Mouse (Mus musculus): ENCODE measurements around the gene Rufy2. TPM values are rescaled to one million over a fixed set of nuclear protein-coding genes. Genes with fewer than 3 reads are reported as not detected.

The Rufy2 gene
- polyA plus RNA-seq, 1 experiment, result 22.4 TPM

DNA sequence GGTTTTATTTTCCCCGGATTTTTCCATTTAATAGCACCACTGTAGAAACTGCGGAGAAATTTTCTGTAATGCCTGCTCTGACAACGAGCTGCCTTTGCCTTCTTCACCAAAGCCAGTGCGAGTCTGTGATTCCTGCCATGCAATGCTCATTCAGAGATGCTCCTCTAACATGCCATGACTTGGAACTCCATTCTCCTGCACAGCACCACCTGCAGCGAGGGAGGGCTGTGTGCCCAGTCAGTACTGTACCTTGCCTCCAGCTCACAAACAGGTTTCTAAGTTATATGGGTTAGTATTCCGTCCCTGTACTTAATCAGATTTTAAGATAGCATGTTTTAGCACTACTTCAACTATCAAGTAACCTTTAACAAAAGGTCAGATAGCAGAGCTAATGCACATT lies 31.5 kb downstream of the Rufy2 start:
- peak overlapping the region; percentile 74 for H3K27ac ChIP-seq (ENCODE audit: insufficient read depth, low read length)
- peaks cover 5% of the 10 kb centered on the region; the same call in 1 of the 2 replicates for H3K4me1 ChIP-seq (ENCODE audit: control insufficient read depth, insufficient read depth, low read length)
- TF ChIP-seq POLR2A (IDR thresholded peaks at IDR 0.05; ENCODE audit: low read depth, low read length), result no peak
- no peak for TF ChIP-seq CTCF (IDR thresholded peaks at IDR 0.05; ENCODE audit: borderline replicate concordance, insufficient read depth, low read length)
- no peak overlapping the region for H3K4me3 ChIP-seq (ENCODE audit: insufficient read depth, low read length)

DNA sequence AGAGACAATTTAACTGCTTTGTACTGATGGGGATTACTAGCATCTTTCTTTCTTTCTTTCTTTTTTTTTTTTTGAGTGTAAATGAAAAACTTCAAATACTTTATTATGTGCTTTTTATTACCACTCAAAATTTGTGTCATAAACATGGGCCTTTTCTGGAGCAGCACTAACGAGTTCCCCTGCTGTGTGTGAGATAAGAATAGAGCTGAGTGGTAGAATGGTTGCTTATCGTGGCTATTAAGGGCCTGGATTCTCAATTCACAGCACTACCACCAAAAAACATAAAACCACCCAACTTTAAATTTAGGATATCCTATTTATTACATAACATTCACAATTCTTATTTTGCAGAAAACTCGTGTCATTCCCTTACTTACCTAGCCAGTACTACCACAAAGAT lies 33.5 kb downstream of the Rufy2 start:
- no peak overlapping the region for H3K27ac ChIP-seq (ENCODE audit: insufficient read depth, low read length)
- H3K4me1 ChIP-seq (ENCODE audit: control insufficient read depth, insufficient read depth, low read length), result peaks cover 5% of the 10 kb centered on the region; the same call in 1 of the 2 replicates
- H3K4me3 ChIP-seq (ENCODE audit: insufficient read depth, low read length), result no peak overlapping the region
- no peak for TF ChIP-seq POLR2A (IDR thresholded peaks at IDR 0.05; ENCODE audit: low read depth, low read length)
- TF ChIP-seq CTCF (IDR thresholded peaks at IDR 0.05; ENCODE audit: borderline replicate concordance, insufficient read depth, low read length), result no peak

DNA sequence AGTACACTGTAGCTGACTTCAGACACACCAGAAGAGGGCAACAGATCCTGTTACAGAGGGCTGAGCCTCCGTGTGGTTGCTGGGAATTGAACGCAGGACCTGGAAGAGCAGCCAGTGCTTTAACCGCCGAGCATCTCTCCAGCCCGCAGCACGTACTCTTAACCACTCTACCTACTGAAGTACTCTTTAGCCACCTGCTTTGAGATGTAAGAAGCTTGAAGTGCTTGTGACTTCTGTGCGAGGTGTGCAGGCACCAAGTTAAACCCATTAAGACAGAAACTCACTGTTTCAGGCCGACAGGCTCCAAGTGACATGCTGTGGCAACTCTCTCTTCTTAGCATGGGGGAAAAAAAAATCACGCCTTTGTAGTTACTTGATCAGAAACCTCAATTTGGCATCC lies 34.1 kb downstream of the Rufy2 start:
- TF ChIP-seq CTCF (IDR thresholded peaks at IDR 0.05; ENCODE audit: borderline replicate concordance, insufficient read depth, low read length) (no peak), POLR2A (IDR thresholded peaks at IDR 0.05; ENCODE audit: low read depth, low read length) (no peak)
- Histone ChIP-seq H3K4me1 (ENCODE audit: control insufficient read depth, insufficient read depth, low read length) (peaks cover 5% of the 10 kb centered on the region; the same call in 1 of the 2 replicates), H3K27ac (ENCODE audit: insufficient read depth, low read length) (no peak overlapping the region), H3K4me3 (ENCODE audit: insufficient read depth, low read length) (no peak overlapping the region)

DNA sequence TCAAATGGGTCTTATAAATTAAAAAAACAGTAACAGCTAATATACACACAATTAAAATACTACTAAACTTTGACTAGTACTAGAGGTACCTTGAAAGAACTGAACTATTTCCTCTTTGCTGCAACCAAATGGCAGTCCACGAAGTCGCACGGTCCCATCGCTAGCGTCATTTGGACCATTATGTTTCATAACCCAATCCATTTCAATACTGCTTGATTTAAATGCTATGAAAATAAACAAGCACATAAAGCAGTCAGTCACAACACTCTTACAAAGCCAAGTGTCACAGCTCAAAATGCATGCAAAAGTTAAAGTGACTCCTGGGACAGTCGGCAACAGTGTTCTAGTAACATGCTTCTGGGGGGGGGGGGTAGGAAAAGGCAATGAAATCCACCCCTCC lies 39.3 kb downstream of the Rufy2 start:
- H3K27ac ChIP-seq (ENCODE audit: insufficient read depth, low read length), result no peak overlapping the region
- no peak for TF ChIP-seq CTCF (IDR thresholded peaks at IDR 0.05; ENCODE audit: borderline replicate concordance, insufficient read depth, low read length)
- TF ChIP-seq POLR2A (IDR thresholded peaks at IDR 0.05; ENCODE audit: low read depth, low read length), result no peak
- H3K4me1 ChIP-seq (ENCODE audit: control insufficient read depth, insufficient read depth, low read length), result no peaks in the 10 kb centered on the region
- no peak overlapping the region for H3K4me3 ChIP-seq (ENCODE audit: insufficient read depth, low read length)

DNA sequence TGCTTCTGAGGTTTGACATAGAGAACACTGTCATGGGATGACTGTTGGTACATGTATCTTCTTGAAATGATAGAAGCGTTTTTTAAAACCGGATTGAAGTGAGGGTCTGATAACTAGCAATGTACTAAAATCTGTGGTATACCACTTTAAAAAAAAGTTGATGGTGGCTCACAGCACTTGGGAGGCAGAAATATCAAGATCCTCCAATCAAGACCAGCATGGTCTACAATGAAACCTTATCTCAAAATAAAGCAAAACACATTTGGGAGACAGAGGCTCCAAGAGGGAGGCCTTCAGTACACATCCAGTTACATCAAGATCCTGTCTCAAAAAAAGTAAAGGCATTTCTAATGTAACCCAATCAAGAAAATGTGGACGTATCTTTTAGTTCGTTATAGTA lies 41.7 kb downstream of the Rufy2 start:
- H3K27ac ChIP-seq (ENCODE audit: insufficient read depth, low read length), result no peak overlapping the region
- no peaks in the 10 kb centered on the region for H3K4me1 ChIP-seq (ENCODE audit: control insufficient read depth, insufficient read depth, low read length)
- H3K4me3 ChIP-seq (ENCODE audit: insufficient read depth, low read length), result peak overlapping the region; percentile 94
- TF ChIP-seq POLR2A (IDR thresholded peaks at IDR 0.05; ENCODE audit: low read depth, low read length) (peak; percentile 30; the same call in 1 of the 2 replicates), CTCF (IDR thresholded peaks at IDR 0.05; ENCODE audit: borderline replicate concordance, insufficient read depth, low read length) (no peak)

DNA sequence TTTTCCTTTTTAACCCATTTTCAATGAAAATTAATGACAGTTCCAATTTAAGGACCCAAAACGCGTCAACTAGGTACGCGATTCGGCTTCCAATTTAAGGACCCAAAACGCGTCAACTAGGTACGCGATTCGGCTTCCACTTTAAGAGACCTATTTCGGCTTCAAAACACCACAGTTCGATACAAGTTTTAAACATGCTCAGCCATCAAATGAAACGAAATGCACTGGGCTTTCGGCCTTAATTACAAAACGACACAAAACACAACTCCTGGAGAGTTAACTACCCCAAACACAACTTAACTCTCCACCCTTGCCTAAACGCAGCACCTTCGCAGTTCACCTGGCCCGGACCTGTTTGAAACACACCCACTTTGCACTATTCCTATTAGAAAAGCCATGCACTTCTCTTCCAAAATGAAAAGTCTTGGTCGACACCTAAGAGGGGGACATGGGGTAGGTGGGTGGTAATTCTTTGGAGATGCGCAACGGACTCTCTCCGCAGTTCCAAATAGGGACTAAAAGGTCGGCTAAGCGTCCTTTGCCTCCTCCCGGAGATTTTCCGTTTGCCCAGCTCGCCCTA lies 42.6 kb downstream of the Rufy2 start:
- Histone ChIP-seq H3K4me1 (ENCODE audit: control insufficient read depth, insufficient read depth, low read length) (no peaks in the 10 kb centered on the region), H3K27ac (ENCODE audit: insufficient read depth, low read length) (peak overlapping the region; percentile 98), H3K4me3 (ENCODE audit: insufficient read depth, low read length) (peak overlapping the region; percentile 94)
- TF ChIP-seq POLR2A (IDR thresholded peaks at IDR 0.05; ENCODE audit: low read depth, low read length), result 0 out of 2 replicates have a peak, but pooled peaks have one; percentile 8
- TF ChIP-seq CTCF (IDR thresholded peaks at IDR 0.05; ENCODE audit: borderline replicate concordance, insufficient read depth, low read length), result no peak

DNA sequence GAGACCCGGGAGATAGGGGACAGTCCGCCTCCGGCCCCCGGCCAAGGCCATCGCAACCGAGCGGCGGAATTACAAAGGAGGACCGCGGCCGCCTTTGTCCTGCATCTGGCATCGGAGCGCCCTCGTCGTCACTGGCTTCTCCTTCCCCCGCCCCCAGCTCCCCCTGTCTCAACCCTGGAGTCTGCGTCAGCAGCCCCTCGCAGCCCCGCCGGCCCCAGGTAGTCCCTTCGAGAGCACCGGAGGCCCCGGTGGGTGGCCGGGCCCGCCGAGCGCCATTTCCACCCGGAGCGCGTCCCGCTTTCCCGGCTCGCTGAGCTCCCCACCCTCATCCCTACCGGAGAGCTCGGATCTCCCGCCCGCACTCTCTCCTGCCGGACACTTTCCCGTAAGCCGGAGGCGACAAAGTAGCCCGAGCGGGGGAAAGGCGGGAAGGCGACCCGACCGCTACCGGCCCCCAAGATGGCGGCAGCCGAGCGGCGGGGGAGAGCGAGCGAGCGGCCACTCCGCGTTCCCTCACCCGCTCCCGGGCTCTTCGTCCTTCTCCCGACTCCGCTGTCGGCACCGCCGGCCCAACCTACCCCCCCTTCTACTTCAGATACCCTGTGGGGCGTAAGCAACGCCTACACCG lies 43.2 kb downstream of the Rufy2 start:
- Histone ChIP-seq H3K4me1 (ENCODE audit: control insufficient read depth, insufficient read depth, low read length) (no peaks in the 10 kb centered on the region), H3K4me3 (ENCODE audit: insufficient read depth, low read length) (peak overlapping the region; percentile 94), H3K27ac (ENCODE audit: insufficient read depth, low read length) (peak overlapping the region; percentile 98)
- TF ChIP-seq CTCF (IDR thresholded peaks at IDR 0.05; ENCODE audit: borderline replicate concordance, insufficient read depth, low read length), result no peak
- TF ChIP-seq POLR2A (IDR thresholded peaks at IDR 0.05; ENCODE audit: low read depth, low read length), result no peak

DNA sequence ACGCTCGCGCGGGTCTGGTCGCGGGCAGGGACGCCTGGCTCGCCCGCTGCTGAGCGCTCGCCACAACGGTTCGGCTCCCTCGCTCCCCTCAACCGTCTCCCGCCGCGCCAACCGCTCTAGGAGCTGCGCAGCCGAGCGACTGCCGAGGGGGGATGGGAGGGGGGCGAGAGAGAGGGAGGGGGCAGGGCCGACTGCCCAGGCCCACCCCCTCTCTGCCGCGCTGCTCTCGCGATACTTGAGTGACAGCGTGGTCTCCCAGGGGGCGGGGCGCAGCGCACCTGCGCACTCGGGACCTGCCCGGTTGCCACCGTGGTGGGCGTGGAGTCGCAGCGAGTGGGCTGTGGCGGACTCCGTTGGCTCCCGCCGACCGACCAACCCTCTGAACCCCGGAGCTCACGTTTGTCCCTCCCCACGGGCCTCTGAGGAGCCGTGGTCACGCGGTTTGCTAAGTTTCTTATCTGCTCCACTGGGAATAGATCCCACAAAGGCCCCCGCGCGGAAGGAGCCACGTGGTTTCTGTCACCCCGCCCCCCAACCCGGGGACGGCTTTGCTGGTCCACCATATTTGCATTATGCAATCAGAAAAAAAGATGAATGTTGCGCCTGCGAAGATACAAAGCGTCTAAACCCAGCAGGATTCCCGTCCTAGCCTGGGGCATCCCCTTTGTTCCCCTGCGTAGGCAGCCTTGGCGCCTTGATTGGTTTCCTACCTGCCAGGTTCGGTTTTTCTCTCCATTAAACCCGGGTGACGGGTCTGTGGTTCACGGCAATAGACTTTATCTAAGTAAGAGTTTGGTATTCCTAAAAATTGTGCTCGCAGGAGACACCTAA lies 43.9 kb downstream of the Rufy2 start, which contains the start of the genes Hnrnph3 and Pbld2:
TSS of gene Hnrnph3 (minus strand) at position 469 of the 831 bp plus-strand sequence.
TSS of gene Pbld2 (plus strand) at position 567 of the 831 bp plus-strand sequence.
- peak within 1 kb of the TSS; percentile 98 for H3K27ac ChIP-seq (ENCODE audit: insufficient read depth, low read length)
- H3K4me3 ChIP-seq (ENCODE audit: insufficient read depth, low read length), result peak within 1 kb of the TSS; percentile 94
- peak; percentile 91 for TF ChIP-seq POLR2A (IDR thresholded peaks at IDR 0.05; ENCODE audit: low read depth, low read length)
- TF ChIP-seq CTCF (IDR thresholded peaks at IDR 0.05; ENCODE audit: borderline replicate concordance, insufficient read depth, low read length), result no peak
- H3K4me1 ChIP-seq (ENCODE audit: control insufficient read depth, insufficient read depth, low read length), result no peaks in the 10 kb centered on the region

DNA sequence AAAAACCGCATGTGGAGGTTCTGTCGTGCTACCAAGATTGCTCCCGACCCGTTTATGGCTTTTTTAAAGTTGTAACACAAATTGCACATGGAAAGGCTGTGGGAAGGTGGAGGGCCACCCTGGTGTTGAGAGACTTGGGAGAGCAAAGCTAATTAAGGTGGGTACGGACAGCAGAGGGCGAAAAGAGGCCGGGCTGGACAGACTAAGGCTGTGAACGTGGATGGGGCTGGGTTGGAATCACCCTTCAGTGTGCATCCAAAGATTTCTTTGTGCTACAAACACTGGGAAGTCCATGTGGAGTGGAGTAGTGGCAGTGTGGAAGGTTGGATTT lies 44.5 kb downstream of the Rufy2 start:
- Histone ChIP-seq H3K4me1 (ENCODE audit: control insufficient read depth, insufficient read depth, low read length) (no peaks in the 10 kb centered on the region), H3K27ac (ENCODE audit: insufficient read depth, low read length) (peak overlapping the region; percentile 96), H3K4me3 (ENCODE audit: insufficient read depth, low read length) (peak overlapping the region; percentile 64)
- TF ChIP-seq CTCF (IDR thresholded peaks at IDR 0.05; ENCODE audit: borderline replicate concordance, insufficient read depth, low read length) (0 out of 2 replicates have a peak, but pooled peaks have one; percentile 15), POLR2A (IDR thresholded peaks at IDR 0.05; ENCODE audit: low read depth, low read length) (peak; percentile 41; the same call in 1 of the 2 replicates)
